In genomic region chr1:64226001-64226918, GRCm38 (mm10) we compare ENCODE assay signal across 10 mouse cellular contexts.
DNase-seq lines count a peak whose midpoint lies in the region; ATAC-seq and TF ChIP-seq lines count a peak whose summit lies in the region.
"Had no signal": no experiment of that assay in that cellular context is flagged by ENCODE, and none has a peak within 500 bp of the region (broad histone marks: within the 10 kb centered on the region; RNA-seq: fewer than 3 reads in every experiment).

No protein-coding gene starts in this region.

- intact Hi-C loops in heart, adult 2 months (cut with DNase I): loop anchor here (1.0 kb wide), 1 partner anchor 77 kb away; no protein-coding TSS in a partner anchor

- 0 out of 2 replicates have a peak, but pooled peaks cover 4% of the 10 kb centered on the region for H3K9me3 ChIP-seq in megakaryocyte, embryonic 14.5 days
- no peaks in the 10 kb centered on the region for H3K9me3 ChIP-seq in embryonic facial prominence, embryonic 12.5 days
- no peaks in the 10 kb centered on the region for H3K9me3 ChIP-seq in limb, embryonic 12.5 days
- no peaks in the 10 kb centered on the region for H3K9me3 ChIP-seq in neural tube, embryonic 13.5 days
- H3K9me3 ChIP-seq: G1E had no signal

- H3K4me1 ChIP-seq in megakaryocyte, embryonic 14.5 days: peaks cover 42% of the 10 kb centered on the region
- peaks cover 24% of the 10 kb centered on the region for H3K4me1 ChIP-seq in embryonic facial prominence, embryonic 12.5 days
- H3K4me1 ChIP-seq in heart, adult 2 months (ENCODE audit: control insufficient read depth, insufficient read depth, low read length): peaks cover 22% of the 10 kb centered on the region
- H3K4me1 ChIP-seq in kidney, adult 2 months (ENCODE audit: control insufficient read depth, insufficient read depth, low read length): peaks cover 5% of the 10 kb centered on the region; the same call in 1 of the 2 replicates
- peaks cover 8% of the 10 kb centered on the region for H3K4me1 ChIP-seq in limb, embryonic 12.5 days (replicated peaks)
- peaks cover 38% of the 10 kb centered on the region for H3K4me1 ChIP-seq in neural tube, embryonic 13.5 days (replicated peaks)

- WGBS in embryonic facial prominence, embryonic 12.5 days: 36% methylated on average over 16 of the region's 16 CpGs
- WGBS in heart, adult 2 months: 36% methylated on average over 16 of the region's 16 CpGs
- 42% methylated on average over 16 of the region's 16 CpGs for WGBS in kidney, adult 2 months
- 37% methylated on average over 16 of the region's 16 CpGs for WGBS in limb, embryonic 12.5 days
- 18% methylated on average over 16 of the region's 16 CpGs for WGBS in neural tube, embryonic 13.5 days

- peak; percentile 74; the same call in 1 of the 2 replicates for TF ChIP-seq EP300 in heart, adult 2 months (IDR thresholded peaks at IDR 0.05; ENCODE audit: insufficient read depth, low read depth, low read length)

- no peak for TF ChIP-seq CTCF in heart, adult 2 months (IDR thresholded peaks at IDR 0.05)
- no peak for TF ChIP-seq CTCF in kidney, adult 2 months (conservative IDR thresholded peaks at IDR 0.05; ENCODE audit: insufficient read depth, insufficient read length, low read depth, low read length)

- no peak for TF ChIP-seq POLR2A in heart, adult 2 months (IDR thresholded peaks at IDR 0.05; ENCODE audit: insufficient read depth, low read depth, low read length)
- TF ChIP-seq POLR2A in kidney, adult 2 months (IDR thresholded peaks at IDR 0.05; ENCODE audit: low read depth, low read length): no peak

- H3K36me3 ChIP-seq in megakaryocyte, embryonic 14.5 days (replicated peaks; ENCODE audit: low read length): no peaks in the 10 kb centered on the region
- H3K36me3 ChIP-seq in embryonic facial prominence, embryonic 12.5 days: no peaks in the 10 kb centered on the region
- H3K36me3 ChIP-seq in heart, adult 2 months (ENCODE audit: control insufficient read depth, insufficient read depth, low read length): peaks cover 7% of the 10 kb centered on the region
- no peaks in the 10 kb centered on the region for H3K36me3 ChIP-seq in kidney, adult 2 months (ENCODE audit: control insufficient read depth, insufficient read depth, low read length)
- H3K36me3 ChIP-seq in limb, embryonic 12.5 days: no peaks in the 10 kb centered on the region
- H3K36me3 ChIP-seq in neural tube, embryonic 13.5 days: no peaks in the 10 kb centered on the region
- H3K36me3 ChIP-seq: G1E had no signal

- peak overlapping the region; percentile 40 for H3K4me3 ChIP-seq in megakaryocyte, embryonic 14.5 days (replicated peaks)
- H3K4me3 ChIP-seq in embryonic facial prominence, embryonic 12.5 days: no peak overlapping the region
- H3K4me3 ChIP-seq in heart, adult 2 months: no peak overlapping the region
- no peak overlapping the region for H3K4me3 ChIP-seq in kidney, adult 2 months (ENCODE audit: insufficient read depth, low read depth, low read length)
- H3K4me3 ChIP-seq in limb, embryonic 12.5 days (replicated peaks): no peak overlapping the region
- H3K4me3 ChIP-seq in neural tube, embryonic 13.5 days: no peak overlapping the region

- 0 out of 2 replicates have a peak overlapping the region, but pooled peaks have one; percentile 16 for H3K4me2 ChIP-seq in embryonic facial prominence, embryonic 12.5 days (replicated peaks)
- peak overlapping the region; percentile 30; the same call in 1 of the 2 replicates for H3K4me2 ChIP-seq in limb, embryonic 12.5 days
- peak overlapping the region; percentile 33 for H3K4me2 ChIP-seq in neural tube, embryonic 13.5 days

- DNase-seq in heart, adult 2 months: peak; percentile 59 to 73
- peak; percentile 75 for DNase-seq in kidney, adult 2 months
- DNase-seq in natural killer cell, adult 2 months (ENCODE audit: low spot score in 2 of 2): no peak

- H3K9ac ChIP-seq in embryonic facial prominence, embryonic 12.5 days: no peak overlapping the region
- H3K9ac ChIP-seq in heart, adult 2 months (ENCODE audit: low read depth, low read length): peak overlapping the region; percentile 24; the same call in 1 of the 2 replicates
- H3K9ac ChIP-seq in limb, embryonic 12.5 days (replicated peaks): no peak overlapping the region
- no peak overlapping the region; the same call in 1 of the 2 replicates for H3K9ac ChIP-seq in neural tube, embryonic 13.5 days

- H3K79me2 ChIP-seq in heart, adult 2 months (replicated peaks; ENCODE audit: control insufficient read depth, insufficient read depth, low read length): no peaks in the 10 kb centered on the region

- ATAC-seq in megakaryocyte, adult 5-6 weeks (ENCODE audit: poor library complexity, severe bottlenecking): no peak
- peak; percentile 45; the same call in 1 of the 2 replicates for ATAC-seq in embryonic facial prominence, embryonic 12.5 days (ENCODE audit: insufficient number of reproducible peaks, insufficient read depth, low FRiP score, low TSS enrichment)
- peak; percentile 73; the same call in 1 of the 2 replicates for ATAC-seq in limb, embryonic 12.5 days (ENCODE audit: insufficient number of reproducible peaks, insufficient read depth, low FRiP score, low TSS enrichment, low read depth)
- ATAC-seq in neural tube, embryonic 13.5 days (ENCODE audit: low read depth): peak; percentile 90

- no peak overlapping the region for H3K27ac ChIP-seq in embryonic facial prominence, embryonic 12.5 days
- peak overlapping the region; percentile 61 for H3K27ac ChIP-seq in heart, adult 2 months
- no peak overlapping the region for H3K27ac ChIP-seq in kidney, adult 2 months (ENCODE audit: insufficient read depth, low read depth, low read length)
- H3K27ac ChIP-seq in limb, embryonic 12.5 days: no peak overlapping the region
- peak overlapping the region; percentile 70 for H3K27ac ChIP-seq in neural tube, embryonic 13.5 days (replicated peaks)
- H3K27ac ChIP-seq: macrophage had no signal

- H3K27me3 ChIP-seq in megakaryocyte, embryonic 14.5 days (replicated peaks): peaks cover 4% of the 10 kb centered on the region
- no peaks in the 10 kb centered on the region for H3K27me3 ChIP-seq in embryonic facial prominence, embryonic 12.5 days
- no peaks in the 10 kb centered on the region for H3K27me3 ChIP-seq in heart, adult 2 months (ENCODE audit: control insufficient read depth, insufficient read depth, low read length)
- no peaks in the 10 kb centered on the region for H3K27me3 ChIP-seq in kidney, adult 2 months (replicated peaks; ENCODE audit: control insufficient read depth, insufficient read depth, low read length)
- H3K27me3 ChIP-seq in limb, embryonic 12.5 days: no peaks in the 10 kb centered on the region
- no peaks in the 10 kb centered on the region for H3K27me3 ChIP-seq in neural tube, embryonic 13.5 days

Comparison
In these comparisons a context has a peak if more than half of its experiments do, and no peak if none do; other contexts are left out.
1. H3K27ac ChIP-seq: peak in heart, adult 2 months (single experiment) and neural tube, embryonic 13.5 days (single experiment); none in embryonic facial prominence, embryonic 12.5 days (single experiment), kidney, adult 2 months (single experiment) and limb, embryonic 12.5 days (single experiment).
2. DNase-seq: peak in heart, adult 2 months (2 of 2) and kidney, adult 2 months (single experiment); none in natural killer cell, adult 2 months (0 of 2).
3. Peak in every context shown above with its lines, with median percentiles within 50 percentile points of each other: H3K4me2 ChIP-seq.